Mouse (Mus musculus) left cerebral cortex, adult 8-10 months (tissue): ENCODE data around the gene Cyp2f2. TPM values are rescaled to one million over a fixed set of nuclear protein-coding genes. Genes with fewer than 3 reads are reported as not detected.

ENCODE experiments used
- DNase-seq, 2 experiments: peaks; one replicate each; pipeline ENCODE4 v3.0.0; 2022; ENCODE audit warnings: low spot score in 2 of 2
- microRNA-seq, 2 experiments: library from miRNA; unstranded; fragments of <30 nt; microRNA quantifications; one replicate each; pipeline ENCODE4 v1.2.0; 2022
- total RNA-seq, 4 experiments: library from RNA; stranded (reverse); gene quantifications; 2 replicates each; pipeline ENCODE4 v1.2.4; 2022

Cyp2f2 gene
- total RNA-seq, 4 experiments from 2014 or later, result 0.28 to 0.32 TPM; not detected in 2

- DNase-seq, result peak; percentile 98 to 99
These were observed 58.9 kb downstream of the Cyp2f2 start, which contains the start of gene Rab4b for GRCm38 (mm10) chr7:27178324-27179216. Gene Rab4b (minus strand): TSS chr7:27178896.

- DNase-seq, result no peak
These were observed 59.7 kb downstream of the Cyp2f2 start for GRCm38 (mm10) chr7:27179217-27179918.

DNA sequence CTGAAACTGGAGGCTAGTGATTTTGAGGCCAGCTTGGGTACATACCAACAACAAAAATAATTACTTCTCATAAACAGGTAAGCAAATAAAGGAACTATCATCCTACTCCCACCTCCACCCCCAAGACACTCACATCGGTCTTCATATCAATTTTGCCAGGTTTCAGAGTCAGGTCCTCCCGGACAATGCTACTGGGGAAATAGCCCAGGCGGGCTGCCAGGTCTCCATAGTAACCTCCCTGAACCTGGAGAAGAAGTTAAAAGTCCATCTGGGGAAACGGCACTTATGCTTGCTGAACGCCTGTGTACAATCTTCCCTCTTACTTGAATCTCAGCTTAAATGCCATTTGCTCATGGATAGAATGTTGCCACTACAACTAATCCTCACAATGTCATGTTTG lies 60.3 kb downstream of the Cyp2f2 start:
- no peak for DNase-seq

DNA sequence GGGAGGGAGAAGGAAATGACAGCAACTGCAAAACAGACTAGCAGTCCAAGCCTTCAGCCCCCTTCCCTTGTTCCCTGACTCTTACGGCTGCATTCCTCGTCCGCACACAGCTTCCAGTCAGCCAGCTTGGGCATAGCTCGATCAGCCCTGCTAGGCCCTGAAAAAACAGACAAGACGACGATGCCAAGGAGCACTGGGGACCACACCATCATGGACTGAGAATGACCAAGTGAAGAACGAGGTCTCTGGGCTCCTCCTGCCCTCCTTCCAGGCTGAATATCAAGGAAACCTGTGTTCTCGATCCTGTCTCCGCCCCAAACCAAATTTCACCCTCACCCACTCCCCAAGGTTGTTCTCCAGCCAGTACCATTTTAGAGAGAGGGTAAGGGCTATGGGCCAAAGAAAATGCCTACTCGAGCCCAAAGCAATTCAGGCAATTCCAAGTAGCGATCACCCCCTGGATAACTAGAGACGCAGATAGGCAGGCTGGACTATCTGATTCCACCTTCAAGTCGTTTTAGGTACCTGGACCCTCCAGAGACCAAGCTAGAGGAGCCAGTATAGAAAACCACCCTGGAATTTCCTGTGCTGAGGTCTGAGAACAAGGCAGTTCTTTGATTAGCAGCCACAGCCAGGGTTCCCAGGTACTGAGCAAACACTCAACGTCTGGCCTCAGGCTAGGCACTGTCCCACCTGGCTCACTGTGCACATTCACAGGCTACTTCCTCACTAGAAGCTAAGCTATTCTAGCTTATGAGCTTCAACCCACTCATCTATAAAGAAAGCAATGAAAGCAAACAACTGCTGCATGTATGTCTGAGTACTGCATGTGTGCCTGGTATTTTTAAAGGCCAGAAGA lies 61.4 kb downstream of the Cyp2f2 start, which contains the start of the genes Gm21983 and Mia:
Gene Gm21983 (minus strand): TSS at position 250 of the 859 bp plus-strand sequence.
Gene Mia (minus strand): TSS at position 321 of the 859 bp plus-strand sequence.
- no peak for DNase-seq

GRCm38 (mm10) chr7:27182498-27182897 lies 62.8 kb downstream of the Cyp2f2 start:
- DNase-seq, result no peak

Small RNA genes lying within 50 kb of the gene (microRNA-seq; reads per million reads assigned to microRNA genes)
- gene Mir3101, result 0 to 1.1 reads per million in 2 experiments

Other genes with a start within 250 kb of the Cyp2f2 start
- not detected for gene Cyp2a22, start 180.5 kb upstream of the Cyp2f2 start, total RNA-seq
- not detected for gene Cyp2a12, start 90.8 kb upstream of the Cyp2f2 start, total RNA-seq
- gene Cyp2t4, start 33.8 kb downstream of the Cyp2f2 start, total RNA-seq, result not detected
- 10 to 100 TPM; 87.9 to 97.7 (median 93.6) TPM for gene Egln2, start 46.9 kb downstream of the Cyp2f2 start, total RNA-seq
- gene Rab4b, start 59.0 kb downstream of the Cyp2f2 start, total RNA-seq, result 100 to 1,000 TPM in 3 of 4 experiments, 10 to 100 TPM in 1; 94.2 to 108 (median 101) TPM
- gene Gm21983, start 61.2 kb downstream of the Cyp2f2 start, total RNA-seq, result not detected
- 1 to 10 TPM in 2 of 4 experiments, under 1 TPM in 2; 0.48 to 2.0 (median 1.4) TPM for gene Mia, start 61.2 kb downstream of the Cyp2f2 start, total RNA-seq
- 10 to 100 TPM; 21.0 to 25.0 (median 23.2) TPM for gene BC024978, start 75.9 kb downstream of the Cyp2f2 start, total RNA-seq
- 10 to 100 TPM; 66.3 to 85.0 (median 72.8) TPM for gene Snrpa, start 76.4 kb downstream of the Cyp2f2 start, total RNA-seq
- 10 to 100 TPM in 3 of 4 experiments, 1 to 10 TPM in 1; 9.9 to 11.3 (median 10.3) TPM for gene Itpkc, start 108.8 kb downstream of the Cyp2f2 start, total RNA-seq
- 10 to 100 TPM; 29.8 to 38.9 (median 32.2) TPM for gene Coq8b, start 113.1 kb downstream of the Cyp2f2 start, total RNA-seq
- 10 to 100 TPM; 89.4 to 99.0 (median 95.1) TPM for gene Numbl, start 138.5 kb downstream of the Cyp2f2 start, total RNA-seq
- 10 to 100 TPM; 41.9 to 51.1 (median 44.6) TPM for gene Ltbp4, start 217.8 kb downstream of the Cyp2f2 start, total RNA-seq
- gene Shkbp1, start 236.1 kb downstream of the Cyp2f2 start, total RNA-seq, result 10 to 100 TPM; 20.7 to 25.9 (median 23.1) TPM
- gene Gm20479, start 237.5 kb downstream of the Cyp2f2 start, total RNA-seq, result not detected